8 mouse cellular contexts compared by ENCODE assay signal in genomic region chr7:126897390-126898101, GRCm38 (mm10). TPM values are rescaled to one million over a fixed set of nuclear protein-coding genes. Genes with fewer than 3 reads are reported as not detected.
DNase-seq lines count a peak whose midpoint lies in the region; ATAC-seq lines count a peak whose summit lies in the region.

No protein-coding gene starts in this region.

- no peaks in the 10 kb centered on the region for H3K27me3 ChIP-seq in embryonic facial prominence, embryonic 12.5 days
- no peaks in the 10 kb centered on the region for H3K27me3 ChIP-seq in limb, embryonic 12.5 days
- H3K27me3 ChIP-seq in midbrain, embryonic 13.5 days, result no peaks in the 10 kb centered on the region

- peak overlapping the region; percentile 61; the same call in 1 of the 2 replicates for H3K27ac ChIP-seq in embryonic facial prominence, embryonic 12.5 days
- H3K27ac ChIP-seq in limb, embryonic 12.5 days, result no peak overlapping the region
- H3K27ac ChIP-seq in midbrain, embryonic 13.5 days, result peak overlapping the region; percentile 86

- H3K4me3 ChIP-seq in embryonic facial prominence, embryonic 12.5 days, result peak overlapping the region; percentile 59
- H3K4me3 ChIP-seq in limb, embryonic 12.5 days (replicated peaks), result peak overlapping the region; percentile 62
- peak overlapping the region; percentile 65 for H3K4me3 ChIP-seq in midbrain, embryonic 13.5 days (replicated peaks)

- peak overlapping the region; percentile 77 for H3K4me2 ChIP-seq in embryonic facial prominence, embryonic 12.5 days (replicated peaks)
- H3K4me2 ChIP-seq in limb, embryonic 12.5 days, result peak overlapping the region; percentile 72
- peak overlapping the region; percentile 74 for H3K4me2 ChIP-seq in midbrain, embryonic 13.5 days (replicated peaks)

- WGBS in embryonic facial prominence, embryonic 12.5 days, result 23% methylated on average over 16 of the region's 16 CpGs
- 24% methylated on average over 16 of the region's 16 CpGs for WGBS in limb, embryonic 12.5 days
- WGBS in midbrain, embryonic 13.5 days, result 25% methylated on average over 16 of the region's 16 CpGs

- H3K9me3 ChIP-seq in embryonic facial prominence, embryonic 12.5 days, result no peaks in the 10 kb centered on the region
- H3K9me3 ChIP-seq in limb, embryonic 12.5 days, result no peaks in the 10 kb centered on the region
- no peaks in the 10 kb centered on the region for H3K9me3 ChIP-seq in midbrain, embryonic 13.5 days

- intact Hi-C loops in left cerebral cortex, postnatal 14 days (cut with DNase I), result no loop called here
- intact Hi-C loops in left cerebral cortex, postnatal 10 days (cut with DNase I), result loop anchor here (1.0 kb wide), 1 partner anchor 31 kb away; the partner anchor contains the start of gene Kctd13
- intact Hi-C loops in heart, postnatal 10 days (cut with DNase I), result no loop called here

- H3K36me3 ChIP-seq in embryonic facial prominence, embryonic 12.5 days, result no peaks in the 10 kb centered on the region
- H3K36me3 ChIP-seq in limb, embryonic 12.5 days, result no peaks in the 10 kb centered on the region
- H3K36me3 ChIP-seq in midbrain, embryonic 13.5 days, result 0 out of 2 replicates have a peak, but pooled peaks cover 4% of the 10 kb centered on the region

- H3K4me1 ChIP-seq in embryonic facial prominence, embryonic 12.5 days, result peaks cover 6% of the 10 kb centered on the region
- H3K4me1 ChIP-seq in limb, embryonic 12.5 days (replicated peaks), result peaks cover 5% of the 10 kb centered on the region; the same call in 1 of the 2 replicates
- peaks cover 16% of the 10 kb centered on the region for H3K4me1 ChIP-seq in midbrain, embryonic 13.5 days (replicated peaks)

- ATAC-seq in embryonic facial prominence, embryonic 12.5 days (ENCODE audit: insufficient number of reproducible peaks, insufficient read depth, low FRiP score, low TSS enrichment), result no peak
- peak; percentile 77 for ATAC-seq in limb, embryonic 12.5 days (ENCODE audit: insufficient number of reproducible peaks, insufficient read depth, low FRiP score, low TSS enrichment, low read depth)
- no peak; the same call in 1 of the 2 replicates for ATAC-seq in midbrain, embryonic 13.5 days

- DNase-seq in left cerebral cortex, postnatal 14 days (ENCODE audit: low spot score in 2 of 2), result peak; percentile 24 to 38
- DNase-seq in left cerebral cortex, postnatal 10 days (ENCODE audit: extremely low spot score in 1 of 2, low spot score in 2 of 2), result no peak
- DNase-seq in heart, postnatal 10 days, result peak; percentile 50 to 58
- peak; percentile 10 to 18 for DNase-seq in thymus, postnatal 36 days
- no peak for DNase-seq in gastrocnemius, adult 8-10 months (ENCODE audit: low spot score in 2 of 2)

- peak overlapping the region; percentile 69 for H3K9ac ChIP-seq in embryonic facial prominence, embryonic 12.5 days
- peak overlapping the region; percentile 68 for H3K9ac ChIP-seq in limb, embryonic 12.5 days (replicated peaks)
- peak overlapping the region; percentile 84 for H3K9ac ChIP-seq in midbrain, embryonic 13.5 days (replicated peaks)

RNA-seq across cellular contexts. Expression of gene Taok2, which starts 13.0 kb away (rescaled TPM):
- total RNA-seq in left cerebral cortex, postnatal 14 days (2021), result 100 to 1,000 TPM; 163 to 169 TPM
- total RNA-seq in left cerebral cortex, postnatal 10 days (2021), result 100 to 1,000 TPM; 161 to 168 TPM
- polyA plus RNA-seq in embryonic facial prominence, embryonic 12.5 days (2016; fragmentation: Nextera tagmentation; extraction: Ambion mirVana), result 57.7 and 61.3 TPM in 2 replicates
- 10 to 100 TPM; 65.6 to 65.7 TPM for total RNA-seq in heart, postnatal 10 days (2021)
- polyA plus RNA-seq in limb, embryonic 12.5 days (2016; fragmentation: Nextera tagmentation; extraction: Ambion mirVana), result 58.2 and 60.3 TPM in 2 replicates
- 61.4 and 63.1 TPM in 2 replicates for polyA plus RNA-seq in midbrain, embryonic 13.5 days (2015; fragmentation: Nextera tagmentation; extraction: Ambion mirVana)
- total RNA-seq in gastrocnemius, adult 8-10 months (2022), result 10 to 100 TPM; 18.6 to 20.9 (median 20.0) TPM

RNA-seq across cellular contexts. Expression of gene Tmem219, which starts 25.2 kb away (rescaled TPM):
- 10 to 100 TPM; 21.1 to 23.7 TPM for total RNA-seq in left cerebral cortex, postnatal 14 days (2021)
- 10 to 100 TPM; 22.4 to 25.2 TPM for total RNA-seq in left cerebral cortex, postnatal 10 days (2021)
- 18.6 and 22.2 TPM in 2 replicates for polyA plus RNA-seq in embryonic facial prominence, embryonic 12.5 days (2016; fragmentation: Nextera tagmentation; extraction: Ambion mirVana)
- 10 to 100 TPM; 16.3 to 17.6 TPM for total RNA-seq in heart, postnatal 10 days (2021)
- 17.7 and 18.0 TPM in 2 replicates for polyA plus RNA-seq in limb, embryonic 12.5 days (2016; fragmentation: Nextera tagmentation; extraction: Ambion mirVana)
- 33.2 and 35.0 TPM in 2 replicates for polyA plus RNA-seq in midbrain, embryonic 13.5 days (2015; fragmentation: Nextera tagmentation; extraction: Ambion mirVana)
- 10 to 100 TPM in 3 of 4 experiments, 1 to 10 TPM in 1; 9.3 to 13.4 (median 12.0) TPM for total RNA-seq in gastrocnemius, adult 8-10 months (2022)

RNA-seq across cellular contexts. Expression of gene Kctd13, which starts 31.1 kb away (rescaled TPM):
- 100 to 1,000 TPM; 144 to 151 TPM for total RNA-seq in left cerebral cortex, postnatal 14 days (2021)
- total RNA-seq in left cerebral cortex, postnatal 10 days (2021), result 100 to 1,000 TPM; 143 to 150 TPM
- polyA plus RNA-seq in embryonic facial prominence, embryonic 12.5 days (2016; fragmentation: Nextera tagmentation; extraction: Ambion mirVana), result 20.6 and 25.0 TPM in 2 replicates
- total RNA-seq in heart, postnatal 10 days (2021), result 1 to 10 TPM; 7.7 to 9.7 TPM
- polyA plus RNA-seq in limb, embryonic 12.5 days (2016; fragmentation: Nextera tagmentation; extraction: Ambion mirVana), result 18.3 and 19.7 TPM in 2 replicates
- polyA plus RNA-seq in midbrain, embryonic 13.5 days (2015; fragmentation: Nextera tagmentation; extraction: Ambion mirVana), result 84.3 and 85.7 TPM in 2 replicates
- total RNA-seq in gastrocnemius, adult 8-10 months (2022), result 1 to 10 TPM; 1.2 to 4.0 (median 2.7) TPM

RNA-seq across cellular contexts. Expression of gene Ino80e, which starts 35.4 kb away (rescaled TPM):
- total RNA-seq in left cerebral cortex, postnatal 14 days (2021), result 10 to 100 TPM; 51.8 to 52.2 TPM
- total RNA-seq in left cerebral cortex, postnatal 10 days (2021), result 10 to 100 TPM; 51.5 to 56.4 TPM
- 96.7 and 99.6 TPM in 2 replicates for polyA plus RNA-seq in embryonic facial prominence, embryonic 12.5 days (2016; fragmentation: Nextera tagmentation; extraction: Ambion mirVana)
- total RNA-seq in heart, postnatal 10 days (2021), result 10 to 100 TPM; 23.8 to 30.0 TPM
- polyA plus RNA-seq in limb, embryonic 12.5 days (2016; fragmentation: Nextera tagmentation; extraction: Ambion mirVana), result 93.3 and 101 TPM in 2 replicates
- polyA plus RNA-seq in midbrain, embryonic 13.5 days (2015; fragmentation: Nextera tagmentation; extraction: Ambion mirVana), result 84.3 and 88.8 TPM in 2 replicates
- total RNA-seq in gastrocnemius, adult 8-10 months (2022), result 10 to 100 TPM in 3 of 4 experiments, 1 to 10 TPM in 1; 10.0 to 11.1 (median 10.5) TPM

RNA-seq across cellular contexts. Expression of gene Hirip3, which starts 35.8 kb away (rescaled TPM):
- 10 to 100 TPM; 30.2 to 32.1 TPM for total RNA-seq in left cerebral cortex, postnatal 14 days (2021)
- total RNA-seq in left cerebral cortex, postnatal 10 days (2021), result 10 to 100 TPM; 32.4 to 41.1 TPM
- 43.7 and 45.6 TPM in 2 replicates for polyA plus RNA-seq in embryonic facial prominence, embryonic 12.5 days (2016; fragmentation: Nextera tagmentation; extraction: Ambion mirVana)
- 10 to 100 TPM; 10.3 to 13.8 TPM for total RNA-seq in heart, postnatal 10 days (2021)
- 46.1 and 50.7 TPM in 2 replicates for polyA plus RNA-seq in limb, embryonic 12.5 days (2016; fragmentation: Nextera tagmentation; extraction: Ambion mirVana)
- polyA plus RNA-seq in midbrain, embryonic 13.5 days (2015; fragmentation: Nextera tagmentation; extraction: Ambion mirVana), result 26.8 and 28.5 TPM in 2 replicates
- 1 to 10 TPM; 4.1 to 9.6 (median 5.1) TPM for total RNA-seq in gastrocnemius, adult 8-10 months (2022)

Comparison
In these comparisons a context has a peak if more than half of its experiments do, and no peak if none do; other contexts are left out.
1. DNase-seq: peak in left cerebral cortex, postnatal 14 days (2 of 2), heart, postnatal 10 days (2 of 2) and thymus, postnatal 36 days (2 of 2); none in left cerebral cortex, postnatal 10 days (0 of 2) and gastrocnemius, adult 8-10 months (0 of 2).
2. RNA of gene Kctd13, which starts 31.1 kb away (total RNA-seq): 144 to 151 TPM in left cerebral cortex, postnatal 14 days and 143 to 150 TPM in left cerebral cortex, postnatal 10 days; 7.7 to 9.7 TPM in heart, postnatal 10 days and 1.2 to 4.0 TPM in gastrocnemius, adult 8-10 months; every median in the first group is over 10 times any median in the second.
3. Peak in every context shown above with its lines, with median percentiles within 50 percentile points of each other: H3K4me2 ChIP-seq, H3K4me3 ChIP-seq and H3K9ac ChIP-seq.